12 mouse cellular contexts compared by ENCODE assay signal in genomic region chr16:40601431-40602387, GRCm38 (mm10).
DNase-seq lines count a peak whose midpoint lies in the region; ATAC-seq and TF ChIP-seq lines count a peak whose summit lies in the region.
"Had no signal": no experiment of that assay in that cellular context is flagged by ENCODE, and none has a peak within 500 bp of the region (broad histone marks: within the 10 kb centered on the region; RNA-seq: fewer than 3 reads in every experiment).

No protein-coding gene starts in this region.

- H3K27ac ChIP-seq in hindbrain, embryonic 14.5 days = no peak overlapping the region
- H3K27ac ChIP-seq in midbrain, embryonic 16.5 days (ENCODE audit: low read length) = no peak overlapping the region
- H3K27ac ChIP-seq: embryonic facial prominence, embryonic 15.5 days had no signal

- H3K9me3 ChIP-seq in hindbrain, embryonic 14.5 days (ENCODE audit: control insufficient read depth, low read length) = no peaks in the 10 kb centered on the region
- H3K9me3 ChIP-seq in midbrain, embryonic 16.5 days (replicated peaks; ENCODE audit: control insufficient read depth, low read length, poor library complexity, severe bottlenecking) = no peaks in the 10 kb centered on the region
- H3K9me3 ChIP-seq: embryonic facial prominence, embryonic 15.5 days had no signal

- no peak for TF ChIP-seq CTCF in brain, embryonic 14.5 days (IDR thresholded peaks at IDR 0.05; ENCODE audit: borderline replicate concordance, extremely low read depth, insufficient read depth, insufficient read length)

- H3K4me3 ChIP-seq in hindbrain, embryonic 14.5 days (replicated peaks; ENCODE audit: low read length) = no peak overlapping the region
- H3K4me3 ChIP-seq in midbrain, embryonic 16.5 days (ENCODE audit: low read depth, low read length) = no peak overlapping the region
- H3K4me3 ChIP-seq: embryonic facial prominence, embryonic 15.5 days had no signal

- H3K4me1 ChIP-seq in hindbrain, embryonic 14.5 days (replicated peaks; ENCODE audit: control insufficient read depth, insufficient read depth, low read length) = peaks cover 3% of the 10 kb centered on the region; the same call in 1 of the 2 replicates
- peaks cover 8% of the 10 kb centered on the region for H3K4me1 ChIP-seq in midbrain, embryonic 16.5 days (ENCODE audit: control insufficient read depth, insufficient read depth, low read length)

- DNase-seq in layer of hippocampus, adult 11-12 months (ENCODE audit: low spot score) = peak; percentile 55
- DNase-seq in layer of hippocampus, postnatal 25 days (ENCODE audit: extremely low spot score in 1 of 2, low spot score in 1 of 2) = no peak
- peak; percentile 50 for DNase-seq in brain, embryonic 14.5 days (ENCODE audit: low read depth)
- peak; percentile 45 for DNase-seq in hindbrain, embryonic 14.5 days (ENCODE audit: low spot score)
- no peak for DNase-seq in thymus, postnatal 10 days (ENCODE audit: low spot score in 2 of 2)
- DNase-seq in adrenal gland, postnatal 14 days = no peak
- DNase-seq: cerebellum, adult 18-20 months; heart, postnatal 14 days; kidney, adult 9 months; lung, postnatal 36 days had no signal

- no peak overlapping the region for H3K4me2 ChIP-seq in hindbrain, embryonic 14.5 days (replicated peaks)
- no peak overlapping the region for H3K4me2 ChIP-seq in midbrain, embryonic 16.5 days (ENCODE audit: low read length)
- H3K4me2 ChIP-seq: embryonic facial prominence, embryonic 15.5 days had no signal

- no peak; the same call in 1 of the 2 replicates for ATAC-seq in hindbrain, embryonic 14.5 days (ENCODE audit: low FRiP score)
- peak; percentile 32; the same call in 1 of the 2 replicates for ATAC-seq in midbrain, embryonic 16.5 days

- TF ChIP-seq POLR2A in brain, embryonic 14.5 days (IDR thresholded peaks at IDR 0.05; ENCODE audit: borderline replicate concordance, extremely low read depth, insufficient read depth, insufficient read length, poor library complexity, severe bottlenecking) = no peak

- no peaks in the 10 kb centered on the region for H3K27me3 ChIP-seq in hindbrain, embryonic 14.5 days (ENCODE audit: control insufficient read depth, insufficient read depth, low read length)
- no peaks in the 10 kb centered on the region for H3K27me3 ChIP-seq in midbrain, embryonic 16.5 days (ENCODE audit: control insufficient read depth, insufficient read depth, low read depth, low read length)
- H3K27me3 ChIP-seq: embryonic facial prominence, embryonic 15.5 days had no signal

- H3K9ac ChIP-seq in hindbrain, embryonic 14.5 days = no peak overlapping the region
- no peak overlapping the region for H3K9ac ChIP-seq in midbrain, embryonic 16.5 days (ENCODE audit: low read depth, low read length)
- H3K9ac ChIP-seq: embryonic facial prominence, embryonic 15.5 days had no signal

- no peaks in the 10 kb centered on the region for H3K36me3 ChIP-seq in hindbrain, embryonic 14.5 days (replicated peaks; ENCODE audit: control insufficient read depth, insufficient read depth)
- H3K36me3 ChIP-seq in midbrain, embryonic 16.5 days (ENCODE audit: control insufficient read depth, insufficient read depth, low read length) = no peaks in the 10 kb centered on the region
- H3K36me3 ChIP-seq: embryonic facial prominence, embryonic 15.5 days had no signal

- WGBS in hindbrain, embryonic 14.5 days = 32% methylated on average over 4 of the region's 4 CpGs
- WGBS in midbrain, embryonic 16.5 days = 31% methylated on average over 4 of the region's 4 CpGs

Comparison
In these comparisons a context has a peak if more than half of its experiments do, and no peak if none do; other contexts are left out.
1. DNase-seq: peak in layer of hippocampus, adult 11-12 months (single experiment), brain, embryonic 14.5 days (single experiment) and hindbrain, embryonic 14.5 days (single experiment); none in layer of hippocampus, postnatal 25 days (0 of 2), thymus, postnatal 10 days (0 of 2) and adrenal gland, postnatal 14 days (single experiment).